Mouse (Mus musculus) spleen, adult 2 months (tissue): ENCODE measurements around the gene Frat2. TPM values are rescaled to one million over a fixed set of nuclear protein-coding genes. Genes with fewer than 3 reads are reported as not detected.
A peak's percentile ranks its signal among the peaks of the same experiment; 100 is the strongest.

ENCODE experiments used
- DNase-seq, 2 experiments: peaks; one replicate each; pipeline versions ENCODE4 v3.0.0 to v3.0.0-alpha.2; 2012 to 2021; ENCODE audit warnings: low spot score in 2 of 2, low read depth in 1 of 2
- H3K27ac ChIP-seq: fragments of 200-500 bp; 2 replicates; pipeline ENCODE4 v1.5.1; 2012; ENCODE audit warnings: low read length, inconsistent platforms; ENCODE audit not compliant: insufficient read depth
- H3K27me3 ChIP-seq: fragments of 200-500 bp; 2 replicates; pipeline ENCODE4 v1.6.1; 2012; ENCODE audit warnings: mild to moderate bottlenecking, moderate library complexity, low read length, inconsistent platforms; ENCODE audit not compliant: control insufficient read depth, insufficient read depth
- H3K36me3 ChIP-seq: fragments of 200-500 bp; 2 replicates; pipeline ENCODE4 v1.6.1; 2012; ENCODE audit warnings: mild to moderate bottlenecking, low read length, inconsistent platforms; ENCODE audit not compliant: control insufficient read depth, insufficient read depth
- H3K4me1 ChIP-seq: fragments of 200-500 bp; 2 replicates; pipeline ENCODE4 v1.6.1; 2011; ENCODE audit warnings: inconsistent platforms; ENCODE audit not compliant: control insufficient read depth, insufficient read depth, insufficient read length
- H3K4me3 ChIP-seq: fragments of 200-500 bp; 2 replicates; pipeline ENCODE4 v1.5.1; 2011; ENCODE audit warnings: mild to moderate bottlenecking, inconsistent platforms; ENCODE audit not compliant: insufficient read depth, insufficient read length; ENCODE audit errors: extremely low read depth
- CTCF ChIP-seq: fragments of 200-500 bp; IDR thresholded peaks from 2 replicates; pipeline ENCODE4 v1.5.1; 2011; ENCODE audit warnings: mild to moderate bottlenecking, inconsistent platforms; ENCODE audit not compliant: insufficient read depth, insufficient read length, insufficient replicate concordance; ENCODE audit errors: extremely low read depth
- POLR2A ChIP-seq: fragments of 200-500 bp; IDR thresholded peaks from 2 replicates; pipeline ENCODE4 v1.6.1; 2011; ENCODE audit warnings: low read depth, low read length, inconsistent platforms
- WGBS: fragments of 180-500 bp; shearing (Covaris S2); methylation state at CpG from one replicate; pipeline ENCODE4 v1.1.7; 2018; 5-methylcytosine and 5-hydroxymethylcytosine counted together
- polyA plus RNA-seq: library from polyadenylated mRNA; depleted of rRNA; stranded (reverse); fragments of >200 nt; gene quantifications from 2 replicates; pipeline ENCODE4 v1.2.3, GENCODE M21; 2012; rRNA removed

Frat2 gene
- 7.6 and 14.4 TPM in 2 replicates for polyA plus RNA-seq

DNA sequence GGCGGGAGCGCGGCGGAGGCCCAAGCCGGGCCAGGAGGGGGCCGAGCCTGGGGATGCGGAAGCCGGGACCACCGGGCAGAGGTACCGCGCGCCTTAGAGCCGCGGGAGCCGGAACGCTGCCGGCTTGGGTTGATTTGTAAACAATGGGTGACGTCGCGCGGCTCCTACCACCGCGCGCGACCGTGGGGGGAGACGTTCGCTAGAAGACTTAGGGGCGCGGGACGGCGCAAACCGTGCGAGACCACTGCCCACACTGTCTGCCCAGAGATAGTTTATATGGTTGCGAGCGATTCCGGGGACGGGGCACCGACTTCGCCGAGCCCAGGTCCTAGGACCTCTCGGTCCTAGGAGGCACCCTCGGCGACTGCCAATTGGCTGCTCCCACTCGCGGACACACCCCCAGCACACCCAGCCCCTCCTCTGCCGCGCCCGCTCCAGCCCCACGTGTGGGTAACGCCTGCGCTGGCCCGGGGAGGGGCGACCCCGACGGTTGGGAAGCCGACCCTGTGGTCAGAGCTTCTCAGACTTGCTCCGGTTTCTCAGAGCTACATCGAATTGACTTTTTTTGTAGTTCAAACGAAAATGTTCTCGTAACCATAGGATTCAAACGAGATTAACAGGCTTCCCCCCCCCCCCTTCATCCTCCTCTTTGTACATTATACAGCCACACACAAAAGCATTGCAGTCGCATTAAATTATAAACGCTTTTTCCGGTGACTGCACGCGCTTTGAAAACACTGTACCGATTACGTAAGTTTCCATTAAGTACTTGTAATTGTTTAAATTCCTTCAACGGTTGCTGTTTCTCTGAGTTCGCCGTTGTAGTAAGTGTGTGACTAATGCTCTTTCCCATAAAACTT, at the start of gene Frat2:
Gene Frat2 (minus strand): TSS at position 141 of the 860 bp plus-strand sequence.
- under 1% methylated on average over 72 of the region's 72 CpGs for WGBS
- DNase-seq: peak; percentile 85
- Histone ChIP-seq H3K36me3 (no peaks in the 10 kb centered on the region), H3K27ac (peak within 1 kb of the TSS; percentile 97), H3K4me3 (peak within 1 kb of the TSS; percentile 63), H3K4me1 (peaks cover 12% of the 10 kb centered on the region; the same call in 1 of the 2 replicates), H3K27me3 (peaks cover 3% of the 10 kb centered on the region; the same call in 1 of the 2 replicates)
- TF ChIP-seq POLR2A (no peak), CTCF (no peak)

DNA sequence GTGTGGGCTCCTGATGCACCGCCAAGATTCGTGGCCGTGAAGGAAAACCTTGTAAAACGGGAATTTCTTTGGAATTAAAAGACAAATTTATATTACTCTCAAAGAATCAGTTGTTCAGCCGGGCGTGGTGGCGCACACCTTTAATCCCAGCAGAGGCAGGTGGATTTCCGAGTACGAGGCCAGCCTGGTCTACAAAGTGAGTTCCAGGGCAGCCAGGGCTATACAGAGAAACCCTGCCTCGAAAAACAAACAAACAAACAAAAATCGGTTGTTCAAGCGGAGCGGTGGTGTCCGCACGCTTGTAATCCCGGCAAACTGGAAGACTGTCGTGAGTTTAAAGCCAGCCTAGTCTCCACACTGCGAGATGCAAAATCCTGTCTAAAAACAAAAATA, 48.4 kb upstream of the Frat2 start:
- no peak for DNase-seq
- TF ChIP-seq POLR2A: no peak
- no peak for TF ChIP-seq CTCF
- no peaks in the 10 kb centered on the region for H3K27me3 ChIP-seq
- H3K36me3 ChIP-seq: 0 out of 2 replicates have a peak, but pooled peaks cover 2% of the 10 kb centered on the region
- 25% methylated on average over 18 of the region's 18 CpGs for WGBS
- peak overlapping the region; percentile 71 for H3K4me3 ChIP-seq
- peaks cover 9% of the 10 kb centered on the region; the same call in 1 of the 2 replicates for H3K4me1 ChIP-seq
- no peak overlapping the region for H3K27ac ChIP-seq

DNA sequence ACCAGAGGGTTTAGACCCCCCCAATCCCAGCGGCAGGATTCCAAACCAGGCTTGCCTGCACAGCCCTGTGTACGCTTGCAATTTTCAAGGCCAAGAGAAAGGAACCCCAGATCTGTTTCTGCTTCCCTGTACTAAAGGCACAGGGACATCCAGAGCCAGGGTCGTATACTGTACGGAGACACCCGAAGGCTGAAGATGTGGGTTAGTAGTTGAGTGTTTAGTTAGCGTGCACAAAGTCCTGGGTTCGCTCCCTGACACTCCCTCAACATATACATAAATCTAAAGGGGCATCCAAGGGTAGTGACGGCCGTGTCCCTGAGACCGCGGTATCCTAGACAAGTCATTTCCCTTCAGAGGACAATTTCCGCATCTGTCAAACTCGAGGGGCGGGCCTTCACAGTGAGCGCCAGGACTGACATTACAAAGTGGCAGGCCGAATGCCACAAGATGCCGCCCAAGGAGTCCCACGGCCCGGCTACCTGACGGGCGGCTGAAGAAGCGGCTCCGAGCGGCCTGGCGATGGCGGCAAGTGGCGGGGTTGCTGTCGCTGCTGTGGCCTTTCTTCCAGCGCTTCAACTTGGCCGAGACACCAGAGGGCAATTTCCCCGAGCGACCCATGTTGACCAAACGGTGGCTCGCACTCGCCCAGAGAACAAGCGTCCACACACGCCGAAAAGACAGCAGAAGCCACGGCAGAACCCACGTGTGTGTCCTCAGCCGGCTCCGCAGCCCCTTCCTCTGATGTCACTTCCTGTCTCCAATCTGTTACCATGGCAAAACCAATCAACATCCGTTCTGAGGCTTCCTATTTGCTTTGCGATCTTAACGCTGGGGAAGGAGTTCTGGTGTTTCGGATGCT, 47.8 kb upstream of the Frat2 start, which contains the start of gene Rrp12:
Gene Rrp12 (minus strand): TSS at position 714 of the 859 bp plus-strand sequence.
- peaks cover 9% of the 10 kb centered on the region; the same call in 1 of the 2 replicates for H3K4me1 ChIP-seq
- under 1% methylated on average over 46 of the region's 46 CpGs for WGBS
- DNase-seq: peak; percentile 72 to 90
- no peaks in the 10 kb centered on the region for H3K27me3 ChIP-seq
- peak within 1 kb of the TSS; percentile 69 for H3K27ac ChIP-seq
- 0 out of 2 replicates have a peak, but pooled peaks cover 2% of the 10 kb centered on the region for H3K36me3 ChIP-seq
- TF ChIP-seq POLR2A: no peak; the same call in 1 of the 2 replicates
- TF ChIP-seq CTCF: no peak
- H3K4me3 ChIP-seq: peak within 1 kb of the TSS; percentile 71

DNA sequence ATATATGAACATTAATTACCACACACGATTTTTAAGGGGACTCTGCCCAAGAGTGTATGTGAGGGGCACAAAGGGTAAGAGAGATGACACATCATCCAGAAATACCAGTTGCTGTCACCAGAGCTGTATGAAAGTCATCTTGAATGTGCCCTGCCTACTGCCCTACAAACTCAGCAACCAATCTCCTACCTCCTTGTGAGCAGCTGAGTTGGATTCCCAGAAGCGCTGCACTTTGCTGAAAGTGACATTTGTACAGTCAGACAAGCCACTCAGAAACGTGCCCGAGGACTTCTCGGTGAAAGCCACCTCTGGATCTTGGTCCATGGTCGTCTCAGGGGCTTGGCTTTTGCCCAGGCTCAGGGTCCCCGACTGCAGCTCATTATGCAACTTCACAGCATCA, 47.0 kb upstream of the Frat2 start:
- H3K4me1 ChIP-seq: peaks cover 4% of the 10 kb centered on the region; the same call in 1 of the 2 replicates
- H3K4me3 ChIP-seq: no peak overlapping the region

DNA sequence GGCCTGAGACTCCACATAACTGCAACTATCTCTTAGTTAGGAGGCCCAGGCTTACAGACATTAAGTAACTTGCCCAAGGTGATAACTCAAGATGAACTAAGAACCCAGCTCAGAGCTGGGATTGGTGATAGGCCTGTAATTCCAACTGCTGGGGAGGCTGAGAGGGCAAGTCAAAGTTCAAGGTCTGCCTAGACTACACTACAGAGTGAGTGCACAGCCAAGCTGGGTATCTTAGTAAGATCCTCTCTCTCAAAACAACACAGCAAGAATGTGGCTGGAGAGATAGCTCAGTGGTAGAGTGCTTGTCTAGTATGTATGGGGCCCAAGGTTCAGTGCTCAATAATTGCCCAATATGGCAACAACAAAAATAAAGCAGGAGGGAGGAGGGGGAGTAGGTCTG, 40.3 kb upstream of the Frat2 start:
- no peak for DNase-seq
- H3K4me3 ChIP-seq: no peak overlapping the region
- H3K36me3 ChIP-seq: peaks cover 25% of the 10 kb centered on the region
- TF ChIP-seq POLR2A (no peak), CTCF (no peak)
- no peak overlapping the region for H3K27ac ChIP-seq
- no peaks in the 10 kb centered on the region for H3K4me1 ChIP-seq
- no peaks in the 10 kb centered on the region for H3K27me3 ChIP-seq

More for the DNA sequence above, 47.0 kb upstream of the Frat2 start:
- 39% methylated on average over 7 of the region's 7 CpGs for WGBS
- no peak overlapping the region for H3K27ac ChIP-seq
- H3K36me3 ChIP-seq: peaks cover 7% of the 10 kb centered on the region; the same call in 1 of the 2 replicates
- TF ChIP-seq POLR2A: no peak
- TF ChIP-seq CTCF: no peak
- no peak for DNase-seq
- H3K27me3 ChIP-seq: no peaks in the 10 kb centered on the region

DNA sequence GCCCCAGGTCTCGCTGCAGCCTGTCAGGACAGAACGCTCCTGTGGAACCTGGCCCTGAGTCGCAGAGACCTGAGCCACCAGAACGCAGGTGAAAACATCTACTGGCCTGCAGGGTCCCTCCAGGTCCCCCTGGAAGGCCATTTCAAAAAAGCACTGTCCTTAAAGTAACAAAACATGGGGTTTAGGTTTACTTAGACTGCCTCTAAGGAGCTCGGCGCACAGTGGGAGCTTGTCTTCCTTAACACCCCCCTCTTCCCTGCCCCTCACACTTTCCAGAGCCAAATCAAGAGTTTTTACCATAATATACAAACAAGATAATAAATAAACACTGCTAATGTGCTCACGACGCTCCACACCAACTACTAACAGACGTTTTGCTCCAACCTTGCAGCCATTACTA, 36.0 kb upstream of the Frat2 start:
- Histone ChIP-seq H3K4me3 (no peak overlapping the region), H3K27ac (no peak overlapping the region), H3K4me1 (no peaks in the 10 kb centered on the region), H3K27me3 (no peaks in the 10 kb centered on the region), H3K36me3 (peaks cover 29% of the 10 kb centered on the region)
- WGBS: 93% methylated on average over 9 of the region's 9 CpGs
- TF ChIP-seq POLR2A (no peak), CTCF (no peak)
- no peak for DNase-seq
